Mouse (Mus musculus) C2C12 (cell line): ENCODE measurements around the gene Cask. TPM values are rescaled to one million over a fixed set of nuclear protein-coding genes. Genes with fewer than 3 reads are reported as not detected.

Experiments
- H3K27me3 ChIP-seq: one replicate; pipeline ENCODE4 v1.6.1; 2011; ENCODE audit not compliant: control insufficient read depth, insufficient read depth, insufficient read length
- H3K36me3 ChIP-seq: one replicate; pipeline ENCODE4 v1.6.1; 2011; ENCODE audit not compliant: control insufficient read depth, insufficient read depth
- H3K4me3 ChIP-seq: one replicate; pipeline ENCODE4 v1.5.1; 2011; ENCODE audit warnings: mild to moderate bottlenecking, control low read depth; ENCODE audit not compliant: poor library complexity, insufficient read depth, severe bottlenecking
- H3K79me2 ChIP-seq: one replicate; pipeline ENCODE4 v1.6.1; 2011; ENCODE audit not compliant: control insufficient read depth, insufficient read depth
- H3K79me3 ChIP-seq: one replicate; pipeline ENCODE4 v1.6.1; 2011; ENCODE audit warnings: low read depth, control low read depth
- H3ac ChIP-seq: one replicate; pipeline ENCODE3; 2011; ENCODE audit warnings: low read depth; ENCODE audit not compliant: control insufficient read depth, insufficient read length
- CEBPB ChIP-seq: IDR thresholded peaks from one replicate; pipeline ENCODE4 v1.6.1; 2011; ENCODE audit warnings: low read depth, mild to moderate bottlenecking, control low read depth, moderate library complexity
- CTCF ChIP-seq: IDR thresholded peaks from one replicate; pipeline ENCODE4 v1.5.1; 2011; ENCODE audit not compliant: control insufficient read depth, insufficient read depth, insufficient read length
- FOSL1 ChIP-seq: IDR thresholded peaks from one replicate; pipeline ENCODE4 v1.8.0; 2011; ENCODE audit warnings: mild to moderate bottlenecking, low read length; ENCODE audit not compliant: poor library complexity, insufficient read depth, severe bottlenecking
- MAX ChIP-seq: IDR thresholded peaks from one replicate; pipeline ENCODE4 v1.6.1; 2011; ENCODE audit warnings: mild to moderate bottlenecking, control low read depth
- MYOD1 ChIP-seq: IDR thresholded peaks from one replicate; pipeline ENCODE4 v1.6.1; 2011; ENCODE audit warnings: low read depth; ENCODE audit not compliant: control insufficient read depth, insufficient read length
- MYOG ChIP-seq: IDR thresholded peaks from one replicate; pipeline ENCODE4 v1.6.1; 2011; ENCODE audit not compliant: control insufficient read depth, insufficient read length; ENCODE audit errors: extremely low read depth
- USF1 ChIP-seq: IDR thresholded peaks from one replicate; pipeline ENCODE4 v1.6.1; 2011; ENCODE audit warnings: low read depth, mild to moderate bottlenecking, control low read depth, moderate library complexity
- polyA plus RNA-seq: library from polyadenylated mRNA; unstranded; fragments of >200 nt; fragmentation: generic; extraction: Trizol; gene quantifications from one replicate; pipeline ENCODE4 v1.2.1, GENCODE M21; 2012; ENCODE audit warnings: missing spikeins

The Cask gene
- polyA plus RNA-seq, 1 experiment = 9.2 TPM

DNA sequence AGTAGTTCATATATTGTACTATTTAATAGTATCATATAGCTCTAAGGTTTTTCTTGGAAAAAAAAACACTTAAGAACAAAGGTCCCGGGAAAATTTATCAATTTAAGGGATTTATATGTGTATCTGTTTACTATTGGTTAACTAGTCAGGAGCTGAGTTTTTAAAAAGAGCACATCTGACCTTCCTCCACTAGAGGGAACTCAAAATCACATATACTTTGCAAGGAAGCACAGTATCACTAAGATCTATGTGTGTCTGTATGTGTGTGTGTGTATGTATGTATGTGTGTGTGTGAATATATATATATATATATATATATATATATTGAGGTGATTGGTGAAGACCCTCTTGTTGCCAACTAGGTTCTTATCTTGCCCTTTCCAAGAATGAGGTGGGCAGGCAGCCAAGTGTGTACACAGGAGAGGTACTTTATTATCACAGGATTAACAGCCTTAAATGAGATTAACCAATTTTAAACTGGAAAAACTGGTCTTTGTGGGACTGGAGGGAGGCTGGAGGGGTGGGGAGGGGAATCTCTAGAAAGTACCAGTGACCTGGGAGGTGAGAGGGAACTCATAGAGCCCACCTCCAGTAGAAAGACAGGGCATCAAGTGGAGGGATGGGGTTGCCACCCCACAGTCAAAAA is 121.2 kb downstream of the Cask start:
- Histone ChIP-seq H3K79me3 (no peaks in the 10 kb centered on the region), H3K36me3 (no peaks in the 10 kb centered on the region), H3ac (no peak overlapping the region), H3K4me3 (no peak overlapping the region), H3K27me3 (no peaks in the 10 kb centered on the region), H3K79me2 (no peaks in the 10 kb centered on the region)
- no peak for TF ChIP-seq USF1
- TF ChIP-seq FOSL1 = no peak

DNA sequence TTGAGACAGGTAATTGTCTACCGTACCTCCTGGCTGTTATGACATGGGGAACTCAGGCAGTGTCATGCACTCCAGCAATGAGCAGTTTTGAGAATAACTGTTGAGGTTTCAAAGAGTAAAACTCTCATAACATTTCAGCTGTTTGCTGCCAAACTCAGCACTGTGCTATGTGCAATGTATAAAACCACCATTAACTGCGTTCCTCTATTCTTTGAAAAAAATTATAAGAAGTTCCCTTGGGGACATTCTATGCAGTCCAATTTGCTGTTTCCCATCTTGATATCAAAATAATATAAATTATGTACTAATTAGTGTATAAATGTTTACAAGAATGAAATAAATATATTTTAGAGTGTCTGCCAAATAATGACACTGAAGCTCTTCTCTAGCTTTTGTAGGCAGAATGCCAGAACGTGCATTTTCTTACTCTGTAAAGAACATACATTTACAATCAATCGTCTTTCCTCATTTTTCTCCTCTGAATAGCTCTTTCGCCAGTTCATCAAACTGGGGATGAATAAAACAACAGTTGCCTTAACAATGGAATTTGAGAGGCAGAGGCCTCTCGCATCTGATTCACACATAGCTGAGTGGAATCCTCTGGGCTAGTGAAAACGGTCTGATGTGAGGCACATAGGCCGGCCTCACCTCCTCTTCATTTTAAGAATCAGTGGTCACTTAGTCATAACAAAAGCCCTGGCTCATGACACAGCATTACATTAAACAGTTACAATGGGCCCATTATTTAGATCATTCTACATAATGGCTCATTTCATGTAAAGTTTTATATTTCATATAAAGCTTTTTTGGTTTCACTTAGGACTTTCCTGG is 125.4 kb downstream of the Cask start:
- TF ChIP-seq FOSL1 (no peak), USF1 (no peak), CEBPB (no peak), MYOG (no peak), MAX (no peak), CTCF (no peak), MYOD1 (no peak)
- no peaks in the 10 kb centered on the region for H3K79me2 ChIP-seq
- no peak overlapping the region for H3K4me3 ChIP-seq
- no peak overlapping the region for H3ac ChIP-seq
- no peaks in the 10 kb centered on the region for H3K36me3 ChIP-seq
- no peaks in the 10 kb centered on the region for H3K79me3 ChIP-seq
- H3K27me3 ChIP-seq = no peaks in the 10 kb centered on the region

DNA sequence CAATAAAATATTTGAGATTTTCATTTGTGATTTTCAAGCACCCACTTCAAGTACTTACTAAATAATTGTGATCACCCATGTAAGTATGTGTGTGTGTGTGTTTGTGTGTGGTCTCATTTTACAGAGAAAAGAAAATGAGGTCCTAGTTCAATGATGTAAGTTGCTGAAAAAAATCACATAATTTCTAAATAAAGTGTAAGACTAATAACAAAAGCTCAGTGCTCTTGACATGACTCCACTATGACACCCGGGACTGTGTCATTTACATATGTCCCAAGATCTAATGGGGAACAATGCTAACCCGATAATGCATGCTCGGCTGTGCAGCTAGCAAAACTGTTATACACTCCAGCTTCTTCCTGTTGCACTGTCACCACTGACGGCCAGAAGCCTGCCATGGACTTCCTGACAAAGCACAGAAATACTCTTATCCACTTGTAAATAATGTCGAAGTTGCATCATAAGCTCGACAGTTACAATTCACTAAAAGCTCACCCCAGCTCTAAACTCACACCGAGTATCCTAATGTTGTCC is 130.8 kb downstream of the Cask start:
- Histone ChIP-seq H3K79me2 (no peaks in the 10 kb centered on the region), H3K79me3 (no peaks in the 10 kb centered on the region), H3K4me3 (no peak overlapping the region), H3K27me3 (no peaks in the 10 kb centered on the region), H3K36me3 (no peaks in the 10 kb centered on the region), H3ac (no peak overlapping the region)
- TF ChIP-seq MYOD1 (no peak), MAX (no peak), FOSL1 (no peak), MYOG (no peak), CEBPB (no peak), USF1 (no peak), CTCF (no peak)

DNA sequence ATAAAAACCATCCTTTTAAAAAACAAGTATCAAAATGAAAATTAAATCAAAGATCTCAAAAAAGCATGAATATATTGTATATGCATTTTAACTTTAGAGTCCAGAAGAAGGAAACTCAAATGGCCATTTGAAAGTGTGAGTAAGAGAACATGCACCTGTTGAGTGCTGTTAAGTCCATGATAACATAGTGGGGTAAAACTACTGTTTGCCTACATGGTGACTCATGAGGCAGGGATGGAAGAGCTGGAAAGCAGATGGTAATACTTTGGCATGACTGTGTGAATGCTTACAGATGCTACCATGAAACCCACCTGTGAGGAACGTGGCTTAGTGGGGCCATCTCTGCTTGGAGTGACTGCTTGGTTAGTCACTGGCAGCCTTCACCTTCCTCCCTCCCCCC is 132.9 kb downstream of the Cask start:
- H3K4me3 ChIP-seq = no peak overlapping the region
- H3K36me3 ChIP-seq = no peaks in the 10 kb centered on the region

DNA sequence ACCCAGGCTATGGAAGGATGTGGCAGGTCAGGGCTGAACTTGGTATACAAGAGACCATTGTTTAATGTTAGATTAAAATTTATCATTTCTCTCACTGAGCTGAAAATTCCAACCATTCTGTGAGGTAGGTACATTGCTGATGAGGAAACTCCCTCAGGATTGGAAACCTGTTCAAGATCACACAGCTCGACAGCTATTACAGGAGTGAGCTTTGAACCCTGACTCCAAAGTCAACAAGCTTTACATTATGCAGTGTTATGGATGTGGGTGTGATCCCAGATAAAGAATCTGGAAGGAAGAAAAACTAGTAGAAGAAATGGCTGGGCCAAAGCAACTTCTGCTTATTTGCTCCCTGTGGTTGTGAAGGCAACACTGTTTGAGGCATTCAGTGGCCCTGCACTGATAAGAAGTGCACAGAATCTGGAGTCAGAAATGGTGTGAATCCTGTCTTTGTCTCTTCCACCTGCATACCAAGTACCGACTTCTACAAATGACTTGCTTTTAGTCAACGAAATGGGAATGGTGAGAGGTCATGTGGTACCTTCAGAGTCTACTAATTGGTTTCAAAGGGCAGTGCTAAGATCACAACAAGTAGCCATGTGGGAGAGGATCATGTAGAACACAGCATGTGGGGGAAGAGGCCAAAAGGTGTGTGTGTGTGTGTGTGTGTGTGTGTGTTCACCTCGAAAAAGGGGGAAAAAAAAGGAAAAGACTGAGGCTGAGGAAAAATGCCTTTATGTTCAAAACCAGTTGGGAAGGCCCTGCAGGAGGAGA is 134.2 kb downstream of the Cask start:
- TF ChIP-seq CEBPB (no peak), FOSL1 (no peak), MYOG (no peak), MAX (no peak), USF1 (no peak), MYOD1 (no peak), CTCF (no peak)
- Histone ChIP-seq H3ac (no peak overlapping the region), H3K36me3 (no peaks in the 10 kb centered on the region), H3K27me3 (no peaks in the 10 kb centered on the region), H3K79me3 (no peaks in the 10 kb centered on the region), H3K79me2 (no peaks in the 10 kb centered on the region), H3K4me3 (no peak overlapping the region)

More for the DNA sequence above, 132.9 kb downstream of the Cask start:
- Histone ChIP-seq H3ac (no peak overlapping the region), H3K27me3 (no peaks in the 10 kb centered on the region), H3K79me3 (no peaks in the 10 kb centered on the region), H3K79me2 (no peaks in the 10 kb centered on the region)
- TF ChIP-seq MYOD1 = peak; percentile 88
- no peak for TF ChIP-seq CEBPB

DNA sequence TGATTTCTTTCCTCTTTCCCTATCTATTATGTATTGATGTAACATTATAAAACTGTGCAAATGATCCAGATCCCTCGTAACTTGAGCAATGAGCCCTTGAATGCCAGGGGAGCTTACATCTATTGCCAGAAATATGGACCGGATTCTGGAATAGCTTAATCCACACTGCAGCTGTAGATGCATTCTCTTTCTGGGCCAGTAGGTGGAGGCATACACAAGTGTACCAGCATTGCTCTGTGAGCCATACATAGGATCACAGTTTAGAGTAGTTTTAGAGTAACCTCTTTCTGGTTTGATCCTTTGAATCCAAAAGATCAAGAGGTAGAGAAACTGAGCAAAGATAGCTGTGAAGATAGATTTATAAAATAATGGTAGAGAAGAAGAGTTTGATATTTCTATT is 141.0 kb downstream of the Cask start:
- H3K27me3 ChIP-seq = no peaks in the 10 kb centered on the region
- peak; percentile 19 for TF ChIP-seq CTCF
- no peak for TF ChIP-seq MYOG
- no peak for TF ChIP-seq USF1
- no peak for TF ChIP-seq MAX
- no peak for TF ChIP-seq MYOD1
- TF ChIP-seq CEBPB = no peak
- H3K79me3 ChIP-seq = no peaks in the 10 kb centered on the region
- H3K4me3 ChIP-seq = no peak overlapping the region
- H3ac ChIP-seq = no peak overlapping the region
- H3K36me3 ChIP-seq = no peaks in the 10 kb centered on the region
- no peaks in the 10 kb centered on the region for H3K79me2 ChIP-seq
